Mouse (Mus musculus) adrenal gland, postnatal 4 days (tissue): ENCODE data around the gene Plin1. TPM values are rescaled to one million over a fixed set of nuclear protein-coding genes. Genes with fewer than 3 reads are reported as not detected.

ENCODE experiments used
- DNase-seq, 2 experiments: peaks; one replicate each; pipeline ENCODE4 v3.0.0; 2021 to 2022; ENCODE audit warnings: low spot score in 2 of 2, mixed read lengths in 2 of 2
- long read RNA-seq, 2 experiments: library from polyadenylated mRNA; stranded (forward); transcript quantifications; one replicate each; pipeline ENCODE4 v2.0.0; 2021
- total RNA-seq, 2 experiments: library from RNA; stranded (reverse); gene quantifications; 2 replicates each; pipeline ENCODE4 v1.2.3; 2021

Gene Plin1
- total RNA-seq: 100 to 1,000 TPM; 360 to 412 TPM
- long read RNA-seq, experiment 1, transcript Plin1-206 (9 exons, 2,817 nt): major isoform, 50 of 183 reads
- long read RNA-seq, experiment 1, transcript Plin1-202 (8 exons, 1,841 nt): minor isoform, 43 of 183 reads
- long read RNA-seq, experiment 1, transcript Plin1-201 (9 exons, 1,916 nt): minor isoform, 17 of 183 reads
- long read RNA-seq, experiment 1, partial matches to known transcripts: 55 of 183 reads
- long read RNA-seq, experiment 1, other reads (novel, unspliced or antisense): 17 of 183 reads
- long read RNA-seq, experiment 2, transcript Plin1-201 (9 exons, 1,916 nt): minor isoform, 20 of 320 reads
- long read RNA-seq, experiment 2, transcript Plin1-206 (9 exons, 2,817 nt): minor isoform, 75 of 320 reads
- long read RNA-seq, experiment 2, transcript Plin1-202 (8 exons, 1,841 nt): major isoform, 107 of 320 reads
- long read RNA-seq, experiment 2, partial matches to known transcripts: 51 of 320 reads
- long read RNA-seq, experiment 2, other reads (novel, unspliced or antisense): 66 of 320 reads

DNA sequence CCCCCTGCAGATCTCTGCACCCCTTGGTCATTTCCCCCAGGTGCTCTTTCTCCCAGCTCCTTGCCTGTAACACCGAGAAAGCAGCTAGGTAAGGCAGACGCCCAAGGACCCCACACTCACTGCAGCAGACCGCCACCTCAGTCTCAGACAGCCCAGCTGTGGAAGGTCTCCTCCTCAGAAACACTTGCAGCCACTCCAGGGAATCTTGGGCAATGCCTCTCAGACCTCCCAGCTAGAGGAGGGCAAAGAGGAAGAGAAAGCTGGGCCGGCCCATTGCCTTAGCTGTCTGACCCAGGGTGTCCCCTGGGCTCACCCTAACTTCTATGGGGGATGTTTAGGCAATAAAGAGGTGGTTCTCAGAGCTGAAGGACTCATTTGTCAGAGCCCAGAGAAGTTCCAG is at the start of gene Plin1:
Gene Plin1 (minus strand): TSS at position 282 of the 400 bp plus-strand sequence.
- no peak for DNase-seq

DNA sequence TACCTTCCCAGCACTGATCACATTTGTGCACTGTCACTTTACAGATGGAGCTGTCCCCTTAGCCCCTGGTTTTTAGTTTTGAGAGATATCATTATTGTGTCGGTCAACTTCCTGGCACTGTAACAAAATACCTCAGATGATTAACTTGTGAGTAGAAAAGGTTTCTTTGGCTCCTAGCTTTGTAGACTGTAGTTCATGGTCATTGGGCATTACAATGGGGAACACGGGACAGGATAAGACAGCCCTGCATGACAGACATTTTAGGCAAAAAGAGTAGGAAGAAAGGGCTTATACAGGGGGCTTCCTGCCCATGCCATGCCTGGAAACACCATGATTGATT is 49.8 kb upstream of the Plin1 start:
- DNase-seq: no peak

GRCm38 (mm10) chr7:79781826-79782515 is 49.3 kb upstream of the Plin1 start:
- no peak for DNase-seq

GRCm38 (mm10) chr7:79780647-79781626 is 48.2 kb upstream of the Plin1 start:
- DNase-seq: peak in 1 of 2 experiments; percentile 60

DNA sequence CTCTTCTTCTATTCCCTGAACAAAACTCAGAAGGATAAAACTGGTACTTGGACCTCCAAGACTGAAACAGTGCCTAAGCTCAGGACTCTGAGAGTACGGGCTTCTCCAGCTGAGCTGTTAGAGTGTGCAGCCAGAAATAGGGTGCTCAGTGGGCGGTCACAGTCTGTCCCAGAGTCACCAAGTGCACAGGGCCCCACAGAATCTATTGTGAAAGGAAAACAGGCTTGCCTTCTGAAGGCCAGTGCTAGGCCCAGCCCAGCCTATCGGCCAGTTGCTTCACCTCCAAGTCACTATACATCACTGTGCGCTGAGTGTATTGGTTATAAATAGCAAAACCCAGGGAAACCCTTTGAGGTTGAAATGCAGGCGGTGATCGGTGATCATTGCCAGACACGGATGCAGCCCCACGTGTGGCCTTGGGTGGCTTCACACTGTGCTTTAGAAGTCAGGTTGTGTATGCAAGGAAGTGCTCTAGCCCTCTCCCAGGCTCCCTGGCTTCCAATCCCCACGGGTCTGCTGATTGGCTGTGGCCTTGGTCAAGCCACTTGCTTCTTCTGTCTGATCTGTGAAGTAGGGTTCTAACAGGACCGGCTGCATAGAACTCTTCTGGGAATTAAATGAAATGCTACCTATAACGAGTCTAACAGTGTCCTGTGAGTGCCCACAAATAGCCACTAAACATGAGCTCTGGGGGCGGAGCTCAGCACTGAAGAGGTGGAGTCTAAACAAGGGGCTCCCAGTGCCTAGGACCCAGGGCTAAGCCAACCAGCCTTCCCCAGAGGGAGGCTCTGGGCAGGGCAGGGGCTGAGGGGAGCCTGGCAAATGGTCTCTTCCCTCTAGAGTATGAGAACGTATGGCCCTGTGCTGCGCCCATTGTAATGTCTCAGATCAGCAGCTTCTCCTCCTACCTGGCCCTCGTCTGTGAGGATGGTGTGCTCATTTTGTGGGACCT is 39.1 kb upstream of the Plin1 start:
- no peak for DNase-seq

DNA sequence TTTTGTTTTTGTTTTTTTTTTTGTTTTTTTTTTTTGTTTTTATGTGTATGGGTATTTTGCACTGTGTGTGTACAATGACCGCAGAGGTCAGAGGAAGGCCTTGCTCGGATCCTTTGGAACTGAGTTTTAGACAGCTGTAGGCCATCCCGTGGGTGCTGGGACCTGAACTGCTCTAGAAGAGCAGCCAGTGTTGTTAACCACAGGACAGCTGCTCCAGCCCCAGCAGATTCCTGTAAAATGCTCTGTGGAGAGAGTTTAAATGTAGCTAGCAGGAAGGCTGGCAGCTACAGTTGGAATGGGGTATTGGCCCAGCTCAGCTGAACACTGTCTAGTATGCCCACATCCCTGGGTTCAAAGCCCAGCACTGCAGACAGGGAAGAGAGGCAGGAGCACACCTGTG is 37.0 kb upstream of the Plin1 start:
- DNase-seq: no peak

- no peak for DNase-seq
These were observed 33.3 kb upstream of the Plin1 start for GRCm38 (mm10) chr7:79765991-79766390.

DNA sequence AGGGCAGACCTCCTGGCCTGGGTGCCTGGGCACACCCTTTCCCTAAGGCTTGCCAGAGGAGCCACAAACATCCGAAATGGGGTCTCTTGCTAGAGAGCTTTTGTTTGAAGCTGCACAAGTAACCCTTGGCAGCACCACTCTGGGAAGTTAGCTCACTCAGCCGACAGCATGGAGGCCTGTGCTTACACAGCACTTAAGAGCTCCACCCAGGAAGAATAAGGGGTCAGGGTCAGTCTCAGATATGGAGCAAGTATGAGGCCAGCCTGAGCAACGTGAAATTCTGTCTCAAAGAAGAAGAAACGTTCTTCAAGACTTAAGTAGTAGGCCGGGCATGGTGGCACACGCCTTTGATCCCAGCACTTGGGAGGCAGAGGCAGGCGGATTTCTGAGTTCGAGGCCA is 29.4 kb upstream of the Plin1 start:
- DNase-seq: no peak

DNA sequence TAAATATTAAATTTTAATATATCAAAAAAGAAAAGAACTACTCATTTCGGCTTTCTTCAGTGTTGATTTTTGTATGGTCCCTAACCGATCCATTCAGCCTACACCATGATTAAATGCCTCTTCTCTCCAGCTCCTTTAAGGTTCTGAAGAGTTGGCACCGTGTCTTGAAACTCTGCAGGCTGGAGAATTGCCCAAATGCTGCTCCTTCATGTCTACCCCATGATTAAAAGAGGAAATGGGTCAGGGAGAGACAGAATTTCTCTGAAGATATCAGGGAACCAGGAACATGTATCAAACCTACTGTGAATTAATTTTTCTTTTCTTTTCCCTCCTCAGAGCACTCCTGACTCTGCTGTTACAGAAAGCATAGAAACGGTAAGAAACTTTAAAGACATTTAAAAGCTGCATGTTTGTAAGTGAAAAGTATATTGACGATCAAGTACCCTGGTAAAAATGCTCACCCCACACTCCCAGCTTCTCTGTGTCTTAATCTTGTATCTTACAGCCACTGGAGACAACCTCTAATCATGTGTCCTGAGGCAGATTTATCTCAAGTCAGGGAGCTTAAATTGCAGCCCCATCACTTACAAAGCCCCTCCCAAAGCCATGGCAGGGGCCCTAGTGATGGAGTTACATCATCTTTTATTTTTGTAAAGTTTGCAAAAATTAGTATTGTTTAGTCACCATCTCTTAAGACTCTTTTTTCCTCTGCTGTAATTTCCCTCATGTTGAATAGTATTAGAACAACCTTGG is 28.6 kb upstream of the Plin1 start:
- DNase-seq: no peak

- no peak for DNase-seq
These were observed 27.1 kb upstream of the Plin1 start for GRCm38 (mm10) chr7:79759766-79760165.

DNA sequence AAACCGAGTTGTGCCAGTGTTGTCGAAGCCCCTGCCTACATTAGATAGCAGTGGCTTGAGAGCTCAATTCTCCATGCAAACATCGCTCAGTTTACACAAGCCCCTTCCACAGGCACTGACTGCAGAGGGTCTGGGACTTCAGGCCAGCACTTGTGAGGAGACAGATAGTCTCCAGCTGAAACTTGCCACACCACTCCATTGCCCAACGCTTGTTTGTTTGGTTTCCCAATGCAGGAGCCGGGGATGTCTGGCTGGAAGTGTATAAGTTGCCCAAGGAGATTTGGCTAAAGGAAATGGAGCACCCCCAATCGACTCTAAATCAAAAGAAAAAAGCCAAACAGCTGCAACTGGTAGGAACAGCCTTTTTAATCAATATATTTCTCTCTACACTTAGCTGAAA is 25.5 kb upstream of the Plin1 start:
- no peak for DNase-seq

GRCm38 (mm10) chr7:79756334-79756733 is 23.6 kb upstream of the Plin1 start:
- no peak for DNase-seq

DNA sequence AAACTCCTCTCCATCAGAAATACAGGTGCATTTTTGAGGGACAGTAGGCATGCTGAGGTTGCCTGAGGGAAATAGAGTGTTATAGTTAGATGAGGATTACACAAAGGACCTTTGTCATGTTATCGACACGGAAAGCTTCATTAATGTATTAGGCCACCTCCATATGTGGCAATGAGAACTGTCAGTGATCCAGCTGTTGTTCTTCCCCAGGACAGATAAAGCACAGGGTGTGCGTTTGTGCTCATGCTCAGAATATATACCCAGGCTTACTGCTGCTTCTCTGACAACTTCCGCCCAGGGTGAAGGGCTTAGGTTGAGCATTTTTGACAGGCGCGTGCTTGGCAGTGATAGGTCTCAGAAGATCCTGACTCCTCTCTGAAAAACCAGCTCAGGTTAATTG is 16.8 kb upstream of the Plin1 start:
- DNase-seq: no peak

DNA sequence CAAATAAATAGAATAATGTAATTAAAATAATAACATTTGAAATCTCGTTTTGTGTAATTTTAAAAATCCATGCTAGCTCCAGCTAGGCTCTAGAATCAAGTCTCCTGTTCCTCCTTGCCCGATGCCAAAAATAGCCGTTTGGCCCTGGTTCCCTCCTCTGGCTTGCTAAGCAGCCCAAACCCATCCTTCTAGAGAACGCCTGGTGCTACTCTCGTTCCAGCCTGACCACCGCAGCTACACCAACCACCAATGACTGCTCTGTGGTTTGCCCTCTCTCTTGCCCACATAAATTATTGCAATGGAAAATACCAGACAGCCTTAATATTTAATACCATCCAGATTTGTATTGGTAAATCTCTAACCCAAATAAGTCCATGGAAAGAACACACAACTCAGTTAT is 15.0 kb upstream of the Plin1 start:
- no peak for DNase-seq

- DNase-seq: no peak
These were observed 11.9 kb upstream of the Plin1 start for GRCm38 (mm10) chr7:79744585-79744984.

- DNase-seq: no peak
These were observed 11.3 kb upstream of the Plin1 start for GRCm38 (mm10) chr7:79744051-79744450.

DNA sequence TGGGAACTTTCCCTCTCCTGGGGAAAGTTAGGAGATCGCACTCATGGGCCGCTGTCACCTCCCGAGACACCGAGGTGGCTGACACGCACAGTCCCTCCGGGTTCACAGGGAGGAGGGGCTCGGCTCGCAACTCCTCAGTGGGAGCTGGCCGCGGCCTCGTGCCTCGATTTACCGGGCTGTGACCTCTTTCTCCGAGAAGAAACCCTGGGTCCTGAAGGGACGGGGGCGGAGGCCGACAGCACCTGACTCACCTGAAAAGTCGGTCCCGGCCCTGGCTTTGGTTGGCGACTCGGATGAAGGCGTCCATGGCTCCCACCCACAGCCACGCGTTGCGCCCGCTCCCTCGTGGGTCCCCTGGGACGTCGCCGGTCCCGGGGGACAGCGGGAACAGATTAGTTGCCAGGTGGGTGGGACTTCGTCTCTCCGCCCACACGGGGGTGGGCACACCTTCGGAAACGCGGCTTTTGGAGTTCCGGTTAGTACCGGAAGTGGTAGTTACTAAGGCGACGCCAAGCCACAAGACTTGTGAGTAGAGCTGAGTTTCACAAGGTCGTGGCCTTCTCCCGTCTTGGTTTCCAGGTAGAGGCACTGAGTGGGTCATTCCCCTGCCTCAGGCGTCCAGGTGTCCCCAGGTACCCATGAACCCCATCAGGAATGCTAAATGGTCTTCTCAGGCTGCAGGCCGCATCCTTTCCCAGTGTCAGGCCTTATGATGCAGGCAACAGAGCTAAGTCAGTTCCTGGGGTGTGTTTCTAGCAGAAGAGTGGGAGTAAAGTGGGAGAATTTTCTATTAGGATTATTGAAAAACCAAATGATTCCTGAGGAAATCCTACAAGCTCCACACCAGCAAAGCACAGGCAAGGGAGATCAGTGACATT is 10.2 kb upstream of the Plin1 start, which contains the start of the genes Pex11a and Wdr93:
Gene Pex11a (minus strand): TSS at position 473 of the 878 bp plus-strand sequence.
Gene Wdr93 (plus strand): TSS at position 505 of the 878 bp plus-strand sequence.
- DNase-seq: peak; percentile 52 to 60

- DNase-seq: no peak
These were observed 9.6 kb upstream of the Plin1 start for GRCm38 (mm10) chr7:79742277-79742658.
